Mouse (Mus musculus) urinary bladder, adult 18-20 months (tissue): ENCODE results near the gene Hhipl1.

ENCODE experiments used
- DNase-seq, 2 experiments: peaks; one replicate each; pipeline ENCODE4 v3.0.0; 2022; ENCODE audit warnings: low spot score in 2 of 2, mixed read lengths in 2 of 2

Gene Hhipl1

GRCm38 (mm10) chr12:108312432-108312851, 6.4 kb downstream of the Hhipl1 start:
- no peak for DNase-seq

GRCm38 (mm10) chr12:108313244-108313772, 7.2 kb downstream of the Hhipl1 start:
- DNase-seq, result no peak

GRCm38 (mm10) chr12:108315818-108316217, 9.7 kb downstream of the Hhipl1 start:
- DNase-seq, result no peak

GRCm38 (mm10) chr12:108316655-108317054, 10.6 kb downstream of the Hhipl1 start:
- DNase-seq, result no peak

GRCm38 (mm10) chr12:108317201-108317738, 11.2 kb downstream of the Hhipl1 start:
- no peak for DNase-seq

- no peak for DNase-seq
These were observed 11.9 kb downstream of the Hhipl1 start for GRCm38 (mm10) chr12:108317826-108318430.

GRCm38 (mm10) chr12:108318499-108318898, 12.4 kb downstream of the Hhipl1 start:
- no peak for DNase-seq

GRCm38 (mm10) chr12:108320096-108320495, 14.0 kb downstream of the Hhipl1 start:
- no peak for DNase-seq

GRCm38 (mm10) chr12:108326401-108326800, 20.3 kb downstream of the Hhipl1 start:
- DNase-seq, result no peak

GRCm38 (mm10) chr12:108327889-108328491, 21.9 kb downstream of the Hhipl1 start:
- no peak for DNase-seq

GRCm38 (mm10) chr12:108333056-108333455, 27.0 kb downstream of the Hhipl1 start:
- DNase-seq, result peak; percentile 70 to 79

GRCm38 (mm10) chr12:108333481-108333882, 27.4 kb downstream of the Hhipl1 start:
- DNase-seq, result no peak

GRCm38 (mm10) chr12:108333895-108334445, 27.9 kb downstream of the Hhipl1 start, which contains the start of gene Cyp46a1:
TSS of gene Cyp46a1 (plus strand) at chr12:108334381.
- peak; percentile 100 for DNase-seq

- peak in 1 of 2 experiments; percentile 19 for DNase-seq
These were observed 28.5 kb downstream of the Hhipl1 start for GRCm38 (mm10) chr12:108334529-108334928.

- DNase-seq, result no peak
These were observed 32.6 kb downstream of the Hhipl1 start for GRCm38 (mm10) chr12:108338572-108339190.

- DNase-seq, result no peak
These were observed 42.1 kb downstream of the Hhipl1 start for GRCm38 (mm10) chr12:108348151-108348550.

GRCm38 (mm10) chr12:108349026-108349425, 43.0 kb downstream of the Hhipl1 start:
- DNase-seq, result no peak

GRCm38 (mm10) chr12:108350931-108351330, 44.9 kb downstream of the Hhipl1 start:
- no peak for DNase-seq

- DNase-seq, result no peak
These were observed 46.5 kb downstream of the Hhipl1 start for GRCm38 (mm10) chr12:108352371-108353136.

GRCm38 (mm10) chr12:108354284-108354683, 48.2 kb downstream of the Hhipl1 start:
- no peak for DNase-seq

- DNase-seq, result no peak
These were observed 49.2 kb downstream of the Hhipl1 start for GRCm38 (mm10) chr12:108355271-108355670.
